Mouse (Mus musculus) lung, embryonic 15.5 days (tissue): ENCODE data around the gene Aldh2. TPM values are rescaled to one million over a fixed set of nuclear protein-coding genes. Genes with fewer than 3 reads are reported as not detected.
"Not testable (repeated sequence)": the region's sequence is repeated elsewhere in the genome, so short reads cannot be mapped to it uniquely, and the experiment has no call there.

Experiments used
- ATAC-seq: fragments of 200-750 bp; cut with Nextera tagmentation; 2 replicates; pipeline ENCODE4 v1.8.0; 2017; ENCODE audit warnings: moderate number of reproducible peaks, borderline replicate concordance; ENCODE audit not compliant: low FRiP score, low TSS enrichment; ENCODE audit errors: extremely low read depth
- H3K27ac ChIP-seq: fragments of 300-500 bp; sonication (generic); 2 replicates; pipeline ENCODE4 v1.5.1; 2015; ENCODE audit warnings: moderate library complexity, mild to moderate bottlenecking, inconsistent platforms
- H3K27me3 ChIP-seq: fragments of 300-500 bp; sonication (generic); 2 replicates; pipeline ENCODE4 v1.6.1; 2015; ENCODE audit warnings: inconsistent platforms
- H3K36me3 ChIP-seq: fragments of 300-500 bp; sonication (generic); 2 replicates; pipeline ENCODE4 v1.6.1; 2015; ENCODE audit warnings: inconsistent platforms
- H3K4me1 ChIP-seq: fragments of 300-500 bp; sonication (generic); 2 replicates; pipeline ENCODE4 v1.6.1; 2015; ENCODE audit warnings: inconsistent platforms
- H3K4me2 ChIP-seq: fragments of 300-500 bp; sonication (generic); 2 replicates; pipeline ENCODE4 v1.6.1; 2015; ENCODE audit warnings: inconsistent platforms, mild to moderate bottlenecking, moderate library complexity
- H3K4me3 ChIP-seq: fragments of 300-500 bp; sonication (generic); 2 replicates; pipeline ENCODE4 v1.5.1; 2015; ENCODE audit warnings: mild to moderate bottlenecking, inconsistent platforms
- H3K9ac ChIP-seq: fragments of 300-500 bp; sonication (generic); 2 replicates; pipeline ENCODE4 v1.6.1; 2015; ENCODE audit warnings: inconsistent platforms
- H3K9me3 ChIP-seq: fragments of 300-500 bp; sonication (generic); 2 replicates; pipeline ENCODE4 v1.6.1; 2016; ENCODE audit warnings: inconsistent platforms
- WGBS: fragments of 180-500 bp; shearing (Covaris S2); methylation state at CpG from one replicate; pipeline ENCODE4 v1.1.7; 2015; 5-methylcytosine and 5-hydroxymethylcytosine counted together
- polyA plus RNA-seq: library from polyadenylated mRNA; unstranded; fragments of >200 nt; fragmentation: Nextera tagmentation; extraction: Ambion mirVana; gene quantifications from 2 replicates; pipeline ENCODE4 v1.2.1, GENCODE M21; 2015

Gene Aldh2
- polyA plus RNA-seq, 1 experiment from 2014 or later: 330 TPM

DNA sequence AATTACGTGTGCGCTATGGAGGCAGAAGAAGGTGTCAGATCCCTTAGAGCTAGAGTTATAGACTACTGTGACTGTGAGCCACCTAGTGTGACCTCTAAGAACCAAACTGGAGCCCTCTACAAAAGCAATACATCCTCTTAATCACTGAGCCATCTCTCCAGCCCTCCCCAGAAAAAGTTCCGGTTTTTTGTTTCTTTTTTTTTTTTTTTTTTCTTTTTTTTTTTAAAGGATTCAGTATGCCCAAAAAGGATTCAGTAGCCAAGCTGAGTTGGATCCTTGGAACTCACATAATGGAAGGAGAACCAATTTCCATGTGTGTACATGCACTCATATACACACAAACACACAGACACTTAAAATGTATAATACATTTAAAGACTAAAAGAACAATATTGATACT, 50.3 kb downstream of the Aldh2 start:
- H3K4me2 ChIP-seq: peak overlapping the region; percentile 79; the same call in 1 of the 2 replicates
- no peak for ATAC-seq
- H3K9me3 ChIP-seq: no peaks in the 10 kb centered on the region
- H3K27ac ChIP-seq: no peak overlapping the region
- H3K36me3 ChIP-seq: no peaks in the 10 kb centered on the region
- no peak overlapping the region for H3K9ac ChIP-seq
- peaks cover 19% of the 10 kb centered on the region for H3K4me1 ChIP-seq
- no peaks in the 10 kb centered on the region for H3K27me3 ChIP-seq
- no peak overlapping the region for H3K4me3 ChIP-seq
- 78% methylated on average over 3 of the region's 3 CpGs for WGBS

DNA sequence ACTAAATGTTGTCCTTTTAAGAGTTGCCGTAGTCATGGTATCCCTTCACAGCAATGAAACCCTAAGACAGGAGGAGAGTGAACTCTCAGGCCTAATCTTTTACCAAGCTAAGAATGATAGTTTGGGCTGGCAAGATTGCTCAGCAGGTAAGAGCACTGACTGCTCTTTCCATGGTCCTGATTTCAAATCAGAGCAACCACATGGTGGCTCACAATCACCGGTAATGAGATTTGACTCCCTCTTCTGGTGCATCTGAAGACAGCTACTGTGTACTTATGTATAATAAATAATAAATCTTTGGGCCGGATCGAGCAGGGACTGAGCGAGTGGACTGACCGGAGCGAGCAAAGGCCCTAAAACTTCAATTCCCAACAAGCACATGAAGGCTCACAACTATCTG, 52.4 kb downstream of the Aldh2 start:
- no peak overlapping the region for H3K9ac ChIP-seq
- no peak for ATAC-seq
- 79% methylated on average over 7 of the region's 7 CpGs for WGBS
- H3K4me3 ChIP-seq: no peak overlapping the region
- no peak overlapping the region for H3K27ac ChIP-seq
- no peak overlapping the region for H3K4me2 ChIP-seq
- H3K36me3 ChIP-seq: peaks cover 15% of the 10 kb centered on the region
- H3K9me3 ChIP-seq: no peaks in the 10 kb centered on the region
- no peaks in the 10 kb centered on the region for H3K27me3 ChIP-seq
- peaks cover 13% of the 10 kb centered on the region for H3K4me1 ChIP-seq

DNA sequence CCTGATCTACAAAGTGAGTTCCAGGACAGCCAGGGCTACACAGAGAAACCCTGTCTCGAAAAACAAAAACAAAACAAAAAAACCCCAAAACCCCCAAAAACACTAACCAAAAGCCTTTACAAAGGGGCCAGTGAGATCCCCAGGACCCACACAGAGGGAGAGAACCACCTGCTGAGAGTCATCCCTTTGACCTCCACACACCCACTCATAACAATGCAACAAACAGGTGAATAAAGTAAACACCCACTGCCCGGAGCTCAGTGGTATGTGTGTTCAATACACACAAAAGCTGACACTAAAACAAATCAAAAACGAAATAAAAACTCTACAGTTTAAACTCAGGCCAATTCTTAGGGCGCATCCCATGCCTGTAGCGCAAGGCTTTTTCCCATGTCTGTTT, 53.6 kb downstream of the Aldh2 start:
- WGBS: 91% methylated on average over 5 of the region's 5 CpGs
- Histone ChIP-seq H3K9ac (no peak overlapping the region), H3K27ac (no peak overlapping the region), H3K27me3 (no peaks in the 10 kb centered on the region), H3K9me3 (no peaks in the 10 kb centered on the region), H3K4me2 (no peak overlapping the region), H3K36me3 (peaks cover 26% of the 10 kb centered on the region), H3K4me3 (no peak overlapping the region), H3K4me1 (peaks cover 12% of the 10 kb centered on the region)
- ATAC-seq: no peak

DNA sequence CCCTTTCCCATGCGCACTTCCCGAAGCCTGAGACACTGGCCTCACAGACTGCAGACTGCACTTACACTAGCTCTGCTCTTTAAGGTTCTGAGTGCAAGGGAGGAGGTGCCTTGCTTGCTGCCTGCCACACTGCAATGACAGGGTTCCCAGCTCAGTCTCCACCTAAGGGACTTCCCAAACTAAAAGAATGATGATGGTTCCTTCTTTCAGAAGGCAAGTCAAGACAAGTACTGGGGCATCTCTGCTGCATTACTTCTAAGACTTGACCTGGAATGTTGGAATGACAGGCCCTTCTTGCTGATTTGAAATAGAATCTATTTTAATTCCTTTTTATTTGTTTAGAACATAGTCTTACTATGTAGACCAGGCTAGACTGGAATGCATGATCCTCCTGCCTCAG, 56.0 kb downstream of the Aldh2 start:
- no peak overlapping the region for H3K4me2 ChIP-seq
- H3K9ac ChIP-seq: no peak overlapping the region
- H3K27me3 ChIP-seq: no peaks in the 10 kb centered on the region
- H3K27ac ChIP-seq: no peak overlapping the region
- no peak overlapping the region for H3K4me3 ChIP-seq
- no peaks in the 10 kb centered on the region for H3K4me1 ChIP-seq
- no peak for ATAC-seq
- H3K36me3 ChIP-seq: peaks cover 48% of the 10 kb centered on the region
- no peaks in the 10 kb centered on the region for H3K9me3 ChIP-seq
- 84% methylated on average over 2 of the region's 2 CpGs for WGBS

DNA sequence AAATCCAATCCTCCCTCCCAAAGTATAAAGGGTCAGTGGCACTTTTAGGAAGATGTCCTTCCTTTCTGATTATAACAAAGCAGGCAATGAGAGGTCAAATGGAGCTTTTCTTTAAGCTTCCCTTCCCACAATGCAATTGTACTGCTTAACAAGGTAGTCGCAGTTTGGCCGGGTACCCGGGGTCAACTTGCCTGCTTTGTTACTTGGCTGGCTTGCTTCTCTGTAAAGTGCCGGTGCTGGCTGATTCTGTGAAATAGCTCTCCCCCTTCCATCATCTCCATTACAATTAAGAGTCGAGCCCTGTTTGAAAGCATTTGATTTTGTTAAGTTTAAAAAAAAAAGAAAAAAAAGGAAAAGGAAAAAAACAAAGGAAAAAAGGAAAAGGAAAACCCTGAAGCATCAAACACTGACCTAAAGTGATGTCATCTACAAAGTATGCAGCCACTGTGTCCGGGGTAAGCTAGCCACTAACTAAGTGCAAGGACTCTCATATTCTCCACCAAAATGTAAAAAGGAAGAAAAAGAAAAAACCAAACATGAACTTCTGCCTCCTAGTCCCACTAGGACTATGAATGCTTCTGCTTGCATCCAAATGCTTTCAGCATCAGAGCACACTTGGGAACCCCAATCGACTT, 56.6 kb downstream of the Aldh2 start:
- no peaks in the 10 kb centered on the region for H3K9me3 ChIP-seq
- H3K9ac ChIP-seq: no peak overlapping the region
- no peaks in the 10 kb centered on the region for H3K27me3 ChIP-seq
- no peak overlapping the region for H3K4me3 ChIP-seq
- no peak for ATAC-seq
- WGBS: 69% methylated on average over 7 of the region's 7 CpGs
- peaks cover 53% of the 10 kb centered on the region for H3K36me3 ChIP-seq
- no peaks in the 10 kb centered on the region for H3K4me1 ChIP-seq
- no peak overlapping the region for H3K27ac ChIP-seq
- no peak overlapping the region for H3K4me2 ChIP-seq

DNA sequence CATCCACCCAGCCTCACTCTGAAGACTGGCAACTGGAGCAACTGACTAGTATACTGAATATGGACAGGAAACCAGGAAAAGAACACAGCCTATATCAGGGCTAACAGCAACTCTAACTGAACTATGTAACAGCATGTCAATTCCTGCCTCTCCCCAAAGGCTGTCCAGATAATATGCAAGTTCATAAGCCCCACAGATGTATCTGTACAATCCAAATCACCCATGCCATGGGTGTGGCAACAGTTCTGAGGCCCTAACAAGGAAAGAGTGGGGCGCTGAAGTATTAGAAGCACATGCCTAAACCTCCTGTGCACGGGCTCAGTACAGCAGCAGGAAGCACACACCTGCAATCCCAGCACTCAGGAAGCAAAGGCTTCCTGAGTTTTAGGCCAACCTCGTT, 58.5 kb downstream of the Aldh2 start:
- no peak overlapping the region for H3K4me3 ChIP-seq
- WGBS: 87% methylated on average over 3 of the region's 3 CpGs
- no peak overlapping the region for H3K9ac ChIP-seq
- no peaks in the 10 kb centered on the region for H3K4me1 ChIP-seq
- no peak overlapping the region for H3K27ac ChIP-seq
- H3K9me3 ChIP-seq: no peaks in the 10 kb centered on the region
- no peak for ATAC-seq
- no peak overlapping the region for H3K4me2 ChIP-seq
- no peaks in the 10 kb centered on the region for H3K27me3 ChIP-seq
- H3K36me3 ChIP-seq: peaks cover 69% of the 10 kb centered on the region

DNA sequence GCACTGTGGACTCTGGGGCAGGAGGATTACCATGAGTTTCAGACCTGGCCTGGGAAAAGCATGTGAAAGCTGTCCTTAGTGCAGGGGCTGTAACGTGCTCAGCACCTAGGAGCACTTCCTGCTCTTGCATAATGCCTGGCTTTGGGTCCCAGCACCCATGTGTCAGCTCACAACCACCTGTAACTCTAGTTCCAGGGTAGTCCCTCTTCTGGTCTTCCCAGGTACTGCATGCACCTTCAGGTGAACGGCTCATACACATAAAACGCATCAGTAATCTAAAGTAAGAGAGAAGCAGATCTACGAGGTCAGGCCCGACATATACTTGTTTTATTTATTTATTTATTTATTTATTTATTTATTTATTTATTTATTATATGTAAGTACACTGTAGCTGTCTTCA, 59.1 kb downstream of the Aldh2 start:
- peaks cover 75% of the 10 kb centered on the region for H3K36me3 ChIP-seq

DNA sequence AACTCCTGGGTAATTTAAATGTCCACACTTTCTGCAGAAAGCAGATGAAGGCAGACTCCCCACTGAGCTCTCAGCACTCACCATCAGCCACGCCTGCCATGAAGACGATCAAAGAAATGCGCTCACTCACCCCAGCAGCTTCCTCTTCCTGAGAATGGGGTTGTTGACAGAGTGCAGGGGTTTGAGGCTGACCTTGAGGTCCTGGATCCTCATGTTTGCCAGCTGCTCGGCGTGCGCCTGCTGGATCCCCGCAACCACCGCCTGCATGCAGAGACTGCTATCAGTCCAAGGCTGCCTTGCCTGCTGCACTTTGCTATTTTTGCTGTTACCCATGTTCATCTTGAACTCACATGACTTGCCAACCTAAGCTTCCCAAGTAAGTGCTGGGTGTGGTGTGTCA, 66.7 kb downstream of the Aldh2 start:
- no peak overlapping the region for H3K4me3 ChIP-seq
- no peaks in the 10 kb centered on the region for H3K9me3 ChIP-seq
- H3K36me3 ChIP-seq: peaks cover 76% of the 10 kb centered on the region
- H3K4me1 ChIP-seq: 0 out of 2 replicates have a peak, but pooled peaks cover 6% of the 10 kb centered on the region
- no peak overlapping the region for H3K9ac ChIP-seq
- H3K4me2 ChIP-seq: no peak overlapping the region
- H3K27ac ChIP-seq: no peak overlapping the region
- peak; percentile 67; the same call in 1 of the 2 replicates for ATAC-seq
- 47% methylated on average over 8 of the region's 8 CpGs for WGBS
- H3K27me3 ChIP-seq: no peaks in the 10 kb centered on the region

More for the DNA sequence above, 59.1 kb downstream of the Aldh2 start:
- no peaks in the 10 kb centered on the region for H3K27me3 ChIP-seq
- H3K4me2 ChIP-seq: no peak overlapping the region
- ATAC-seq: no peak
- 93% methylated on average over 5 of the region's 5 CpGs for WGBS
- H3K27ac ChIP-seq: no peak overlapping the region
- no peak overlapping the region for H3K9ac ChIP-seq
- no peak overlapping the region for H3K4me3 ChIP-seq
- no peaks in the 10 kb centered on the region for H3K9me3 ChIP-seq
- no peaks in the 10 kb centered on the region for H3K4me1 ChIP-seq

DNA sequence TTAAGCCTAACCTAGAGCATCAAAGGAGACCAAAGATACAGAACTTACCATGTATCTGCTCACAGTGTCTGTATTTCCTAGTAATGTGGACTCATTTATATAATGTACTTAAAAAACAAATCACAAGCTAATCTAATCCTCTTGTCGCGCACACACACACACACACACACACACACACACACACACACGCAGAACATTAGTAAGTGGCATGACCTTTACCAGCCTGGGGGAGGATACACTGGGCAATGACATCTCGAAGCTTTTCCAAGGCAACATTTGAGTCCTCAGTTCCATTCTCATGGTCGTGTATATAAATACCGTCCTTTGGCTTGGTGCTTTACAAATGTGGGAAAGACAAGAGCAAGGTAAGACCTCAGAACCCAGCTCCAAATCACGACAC, 67.1 kb downstream of the Aldh2 start:
- no peak overlapping the region for H3K4me3 ChIP-seq
- peaks cover 75% of the 10 kb centered on the region for H3K36me3 ChIP-seq
- no peak overlapping the region for H3K27ac ChIP-seq
- no peak overlapping the region for H3K4me2 ChIP-seq
- WGBS: 68% methylated on average over 7 of the region's 7 CpGs
- H3K27me3 ChIP-seq: no peaks in the 10 kb centered on the region
- no peak for ATAC-seq
- H3K4me1 ChIP-seq: 0 out of 2 replicates have a peak, but pooled peaks cover 6% of the 10 kb centered on the region
- no peak overlapping the region for H3K9ac ChIP-seq
- H3K9me3 ChIP-seq: no peaks in the 10 kb centered on the region

DNA sequence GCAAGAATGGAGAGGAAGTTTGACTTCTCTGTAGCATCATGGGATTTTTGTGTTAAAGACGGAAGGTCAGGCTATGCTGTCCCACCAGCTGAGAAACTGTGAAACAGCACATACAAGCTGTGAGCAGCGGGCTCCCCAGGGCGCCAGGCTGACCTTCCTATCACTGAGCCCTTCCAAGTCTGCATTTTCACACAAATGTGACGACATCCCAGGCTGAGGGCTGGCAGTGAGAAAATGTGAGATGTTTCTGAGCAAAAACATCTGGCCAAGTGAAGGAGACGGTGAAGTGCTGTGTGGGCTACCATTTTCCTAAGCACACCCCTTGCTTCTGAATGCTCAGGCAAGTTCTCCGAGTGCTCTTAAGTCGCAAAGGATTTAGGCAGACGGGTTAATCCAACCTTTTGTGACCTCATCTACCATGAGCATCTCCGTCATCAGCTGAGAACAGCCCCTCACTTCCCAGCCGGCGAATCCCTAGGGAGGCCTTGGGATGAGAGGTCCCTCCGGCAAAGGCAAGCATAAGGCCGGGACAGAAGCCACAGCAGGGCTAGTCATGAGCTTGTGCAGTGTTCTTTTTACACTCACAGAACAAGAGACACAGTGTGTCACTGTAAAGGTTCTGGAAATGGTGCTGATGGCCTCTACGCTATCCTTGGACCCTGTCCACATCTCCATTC, 67.7 kb downstream of the Aldh2 start:
- no peak overlapping the region for H3K4me2 ChIP-seq
- no peaks in the 10 kb centered on the region for H3K27me3 ChIP-seq
- ATAC-seq: peak; percentile 62
- peaks cover 69% of the 10 kb centered on the region for H3K36me3 ChIP-seq
- no peak overlapping the region for H3K4me3 ChIP-seq
- H3K9me3 ChIP-seq: no peaks in the 10 kb centered on the region
- H3K4me1 ChIP-seq: 0 out of 2 replicates have a peak, but pooled peaks cover 6% of the 10 kb centered on the region
- no peak overlapping the region for H3K27ac ChIP-seq
- 63% methylated on average over 14 of the region's 14 CpGs for WGBS
- no peak overlapping the region for H3K9ac ChIP-seq

DNA sequence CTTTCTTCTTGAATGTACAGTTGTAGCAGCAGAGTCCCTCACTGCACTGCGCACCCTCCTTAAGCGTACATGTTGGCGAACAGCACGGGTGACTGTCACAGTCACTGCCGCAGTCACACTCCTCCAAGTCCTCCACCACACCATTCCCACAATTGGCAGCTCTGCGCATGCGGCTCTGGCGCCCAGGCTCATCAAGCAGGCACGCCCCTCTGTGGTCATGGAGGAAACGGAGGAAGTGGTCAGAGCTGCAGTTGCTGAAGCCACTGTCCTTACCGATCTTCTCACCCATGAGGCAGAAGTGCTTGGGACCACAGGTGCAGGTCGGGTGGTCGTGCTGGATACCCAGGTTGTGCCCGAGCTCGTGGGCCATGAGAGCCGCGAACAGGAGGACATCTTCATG, 73.9 kb downstream of the Aldh2 start:
- H3K4me1 ChIP-seq, H3K9ac ChIP-seq, H3K4me3 ChIP-seq, ATAC-seq, H3K27ac ChIP-seq, H3K9me3 ChIP-seq, H3K4me2 ChIP-seq, H3K27me3 ChIP-seq: not testable (repeated sequence)
- WGBS: 89% methylated on average over 11 of the region's 17 CpGs
- H3K36me3 ChIP-seq: peaks cover 31% of the 10 kb centered on the region

DNA sequence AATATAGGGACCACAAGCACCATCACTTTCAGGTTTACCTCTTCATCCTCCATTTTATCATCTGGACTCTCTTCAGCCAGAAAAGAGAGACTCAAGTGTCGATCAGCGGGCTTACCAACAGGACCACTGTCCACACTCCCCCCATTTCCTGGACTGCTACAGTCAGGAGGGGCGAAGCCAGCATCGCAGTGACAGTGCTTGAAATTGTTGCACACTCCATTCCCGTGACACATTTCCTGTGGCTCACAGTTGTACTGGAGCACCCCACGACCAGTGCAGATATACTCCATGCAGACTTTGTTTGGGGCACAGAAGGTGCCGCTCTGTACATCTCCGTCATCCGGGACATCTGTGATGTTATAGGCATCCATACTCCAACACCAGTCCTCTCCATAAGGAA, 74.6 kb downstream of the Aldh2 start:
- H3K4me2 ChIP-seq: no peak overlapping the region
- 87% methylated on average over 9 of the region's 9 CpGs for WGBS
- no peaks in the 10 kb centered on the region for H3K27me3 ChIP-seq
- no peak overlapping the region for H3K4me3 ChIP-seq
- peaks cover 24% of the 10 kb centered on the region for H3K36me3 ChIP-seq
- no peak overlapping the region for H3K27ac ChIP-seq
- no peak overlapping the region for H3K9ac ChIP-seq
- ATAC-seq: no peak
- H3K9me3 ChIP-seq: no peaks in the 10 kb centered on the region
- H3K4me1 ChIP-seq: no peaks in the 10 kb centered on the region
